Mouse (Mus musculus) hindbrain, postnatal 0 days (tissue): ENCODE results near the gene Coasy. TPM values are rescaled to one million over a fixed set of nuclear protein-coding genes. Genes with fewer than 3 reads are reported as not detected.
A peak's percentile ranks its signal among the peaks of the same experiment; 100 is the strongest.

ENCODE experiments used
- ATAC-seq: fragments of 200-750 bp; cut with Nextera tagmentation; 2 replicates; pipeline ENCODE4 v1.8.0; 2017; ENCODE audit warnings: mild to moderate bottlenecking, moderate TSS enrichment, moderate library complexity
- DNase-seq: peaks from one replicate; pipeline ENCODE4 v3.0.0-alpha.2; 2015; ENCODE audit warnings: low spot score
- H3K27ac ChIP-seq: fragments of 300-500 bp; sonication (generic); 2 replicates; pipeline ENCODE4 v1.5.1; 2014; ENCODE audit warnings: mild to moderate bottlenecking
- H3K27me3 ChIP-seq: fragments of 300-500 bp; sonication (generic); 2 replicates; pipeline ENCODE4 v1.6.1; 2014; ENCODE audit warnings: low read length, mixed read lengths; ENCODE audit not compliant: insufficient read depth
- H3K36me3 ChIP-seq: fragments of 300-500 bp; sonication (generic); 2 replicates; pipeline ENCODE4 v1.6.1; 2014; ENCODE audit warnings: low read length, mixed read lengths; ENCODE audit not compliant: insufficient read depth
- H3K4me1 ChIP-seq: fragments of 300-500 bp; sonication (generic); 2 replicates; pipeline ENCODE4 v1.6.1; 2014; ENCODE audit warnings: antibody characterized with exemption, low read length, mixed read lengths; ENCODE audit not compliant: insufficient read depth
- H3K4me2 ChIP-seq: fragments of 300-500 bp; sonication (generic); 2 replicates; pipeline ENCODE4 v1.6.1; 2014; ENCODE audit warnings: low read depth, mild to moderate bottlenecking, low read length, moderate library complexity, mixed read lengths
- H3K4me3 ChIP-seq: fragments of 300-500 bp; sonication (generic); 2 replicates; pipeline ENCODE4 v1.5.1; 2014; ENCODE audit warnings: low read length
- H3K9ac ChIP-seq: fragments of 300-500 bp; sonication (generic); replicated peaks from 2 replicates; pipeline ENCODE4 v1.6.1; 2014; ENCODE audit warnings: mild to moderate bottlenecking, low read length, moderate library complexity, mixed read lengths
- H3K9me3 ChIP-seq: fragments of 300-500 bp; sonication (generic); 2 replicates; pipeline ENCODE4 v1.6.1; 2016; ENCODE audit warnings: low read length, mixed read lengths
- CTCF ChIP-seq: IDR thresholded peaks from 2 replicates; pipeline ENCODE4 v1.5.1; 2016; ENCODE audit warnings: antibody characterized with exemption, control low read depth, low read depth
- WGBS: fragments of 180-500 bp; shearing (Covaris S2); extraction: QIAGEN DNeasy Blood & Tissue Kit; methylation state at CpG from one replicate; pipeline ENCODE4 v1.1.7; 2014; 5-methylcytosine and 5-hydroxymethylcytosine counted together
- polyA plus RNA-seq: library from polyadenylated mRNA; unstranded; fragments of >200 nt; fragmentation: Nextera tagmentation; extraction: Ambion mirVana; gene quantifications from 2 replicates; pipeline ENCODE4 v1.2.1, GENCODE M21; 2015
- total RNA-seq: library from RNA; depleted of rRNA; stranded (reverse); fragments of >200 nt; gene quantifications from 2 replicates; pipeline ENCODE4 v1.2.3, GENCODE M21; 2014

The Coasy gene
- total and polyA plus RNA-seq, 2 experiments from 2014 or later, result 35.1 to 53.2 TPM

- WGBS, result 75% methylated on average over 14 of the region's 14 CpGs
- Histone ChIP-seq H3K36me3 (peaks cover 45% of the 10 kb centered on the region), H3K4me1 (no peaks in the 10 kb centered on the region), H3K4me3 (no peak overlapping the region), H3K9me3 (no peaks in the 10 kb centered on the region), H3K9ac (no peak overlapping the region), H3K27ac (no peak overlapping the region), H3K27me3 (no peaks in the 10 kb centered on the region), H3K4me2 (no peak overlapping the region)
- DNase-seq (no peak), ATAC-seq (no peak)
- TF ChIP-seq CTCF, result no peak
Observed at GRCm38 (mm10) chr11:101055418-101055817, 26.9 kb upstream of the Coasy start.

- 54% methylated on average over 8 of the region's 8 CpGs for whole genome bisulfite sequencing
- TF ChIP-seq CTCF, result no peak
- H3K4me1 ChIP-seq, result no peaks in the 10 kb centered on the region
- H3K27ac ChIP-seq, result no peak overlapping the region
- ATAC-seq (no peak), DNase-seq (no peak)
- H3K36me3 ChIP-seq, result peaks cover 51% of the 10 kb centered on the region
- no peak overlapping the region for H3K4me3 ChIP-seq
- no peak overlapping the region for H3K4me2 ChIP-seq
- no peak overlapping the region for H3K9ac ChIP-seq
- no peaks in the 10 kb centered on the region for H3K9me3 ChIP-seq
- no peaks in the 10 kb centered on the region for H3K27me3 ChIP-seq
Observed at GRCm38 (mm10) chr11:101056885-101057284, 25.5 kb upstream of the Coasy start.

GRCm38 (mm10) chr11:101057860-101058259 is 24.5 kb upstream of the Coasy start:
- peak; percentile 39; the same call in 1 of the 2 replicates for ATAC-seq
- peak; percentile 83 for TF ChIP-seq CTCF

GRCm38 (mm10) chr11:101058726-101059125 is 23.6 kb upstream of the Coasy start:
- no peak for DNase-seq
- Histone ChIP-seq H3K4me3 (no peak overlapping the region), H3K9ac (no peak overlapping the region), H3K4me1 (no peaks in the 10 kb centered on the region), H3K27me3 (no peaks in the 10 kb centered on the region), H3K36me3 (peaks cover 51% of the 10 kb centered on the region), H3K27ac (peak overlapping the region; percentile 16), H3K9me3 (no peaks in the 10 kb centered on the region), H3K4me2 (no peak overlapping the region)
- TF ChIP-seq CTCF, result no peak
- 74% methylated on average over 5 of the region's 5 CpGs for WGBS
- ATAC-seq, result no peak

More at GRCm38 (mm10) chr11:101057860-101058259, 24.5 kb upstream of the Coasy start:
- H3K9me3 ChIP-seq, result no peaks in the 10 kb centered on the region
- WGBS, result 38% methylated on average over 5 of the region's 5 CpGs
- no peak overlapping the region for H3K27ac ChIP-seq
- H3K4me1 ChIP-seq, result no peaks in the 10 kb centered on the region
- H3K36me3 ChIP-seq, result peaks cover 48% of the 10 kb centered on the region
- no peak overlapping the region for H3K4me3 ChIP-seq
- no peak overlapping the region for H3K9ac ChIP-seq
- no peak overlapping the region for H3K4me2 ChIP-seq
- no peaks in the 10 kb centered on the region for H3K27me3 ChIP-seq
- peak; percentile 90 for DNase-seq

- Histone ChIP-seq H3K9ac (no peak overlapping the region), H3K4me2 (no peak overlapping the region), H3K4me1 (no peaks in the 10 kb centered on the region), H3K27me3 (no peaks in the 10 kb centered on the region), H3K9me3 (no peaks in the 10 kb centered on the region), H3K4me3 (no peak overlapping the region), H3K36me3 (peaks cover 43% of the 10 kb centered on the region), H3K27ac (peak overlapping the region; percentile 70; the same call in 1 of the 2 replicates)
- WGBS, result 70% methylated on average over 10 of the region's 10 CpGs
- no peak for TF ChIP-seq CTCF
- DNase-seq (no peak), ATAC-seq (no peak)
Observed at GRCm38 (mm10) chr11:101059473-101059872, 22.9 kb upstream of the Coasy start.

GRCm38 (mm10) chr11:101060126-101060525 is 22.2 kb upstream of the Coasy start:
- WGBS, result 28% methylated on average over 8 of the region's 8 CpGs
- Histone ChIP-seq H3K4me3 (no peak overlapping the region), H3K9ac (no peak overlapping the region), H3K9me3 (no peaks in the 10 kb centered on the region), H3K27me3 (no peaks in the 10 kb centered on the region), H3K4me2 (no peak overlapping the region), H3K36me3 (peaks cover 43% of the 10 kb centered on the region), H3K4me1 (no peaks in the 10 kb centered on the region), H3K27ac (peak overlapping the region; percentile 70)
- peak; percentile 46 for DNase-seq
- no peak for TF ChIP-seq CTCF
- ATAC-seq, result peak; percentile 25; the same call in 1 of the 2 replicates

- H3K27ac ChIP-seq, result no peak overlapping the region
- H3K36me3 ChIP-seq, result peaks cover 34% of the 10 kb centered on the region
- no peak overlapping the region for H3K4me2 ChIP-seq
- no peaks in the 10 kb centered on the region for H3K9me3 ChIP-seq
- H3K27me3 ChIP-seq, result no peaks in the 10 kb centered on the region
- no peak overlapping the region for H3K4me3 ChIP-seq
- H3K4me1 ChIP-seq, result no peaks in the 10 kb centered on the region
- ATAC-seq (no peak), DNase-seq (no peak)
- no peak overlapping the region for H3K9ac ChIP-seq
- WGBS, result 89% methylated on average over 5 of the region's 5 CpGs
- no peak for TF ChIP-seq CTCF
Observed at GRCm38 (mm10) chr11:101061049-101061448, 21.3 kb upstream of the Coasy start.
